Mouse (Mus musculus) erythroblast, embryonic 14.5 days (primary cell): ENCODE results near the gene Ermap. TPM values are rescaled to one million over a fixed set of nuclear protein-coding genes. Genes with fewer than 3 reads are reported as not detected.

Source experiments
- H3K27me3 ChIP-seq: 2 replicates; pipeline ENCODE4 v1.6.1; 2012; ENCODE audit warnings: inconsistent platforms; ENCODE audit not compliant: control insufficient read depth
- H3K36me3 ChIP-seq: 2 replicates; pipeline ENCODE4 v1.6.1; 2012; ENCODE audit warnings: mild to moderate bottlenecking, inconsistent platforms; ENCODE audit not compliant: control insufficient read depth
- H3K4me1 ChIP-seq: 2 replicates; pipeline ENCODE4 v1.6.1; 2012; ENCODE audit warnings: inconsistent platforms; ENCODE audit not compliant: control insufficient read depth
- H3K4me3 ChIP-seq: replicated peaks from 2 replicates; pipeline ENCODE3; 2012; ENCODE audit warnings: moderate library complexity, mild to moderate bottlenecking, inconsistent platforms
- H3K9me3 ChIP-seq: 2 replicates; pipeline ENCODE4 v1.6.1; 2012; ENCODE audit warnings: low read length, inconsistent platforms, mixed read lengths; ENCODE audit not compliant: control insufficient read depth
- GATA1 ChIP-seq: IDR thresholded peaks from 2 replicates; pipeline ENCODE4 v1.6.1; 2012; ENCODE audit warnings: low read length, inconsistent platforms, mixed read lengths
- TAL1 ChIP-seq: IDR thresholded peaks from 3 replicates; pipeline ENCODE4 v1.6.1; 2012; ENCODE audit warnings: low read length, inconsistent platforms, mixed read lengths
- polyA plus RNA-seq: library from polyadenylated mRNA; stranded (reverse); fragments of >175 nt; gene quantifications from 2 replicates; pipeline ENCODE4 v1.2.3, GENCODE M21; 2012

Ermap gene
- polyA plus RNA-seq, 1 experiment = 27.7 TPM

GRCm38 (mm10) chr4:119133306-119133705, 56.5 kb downstream of the Ermap start:
- H3K4me1 ChIP-seq = peaks cover 81% of the 10 kb centered on the region
- TF ChIP-seq TAL1 (no peak), GATA1 (no peak)
- H3K27me3 ChIP-seq = no peaks in the 10 kb centered on the region; the same call in 1 of the 2 replicates
- peaks cover 5% of the 10 kb centered on the region for H3K9me3 ChIP-seq
- H3K36me3 ChIP-seq = peaks cover 100% of the 10 kb centered on the region
- no peak overlapping the region for H3K4me3 ChIP-seq

GRCm38 (mm10) chr4:119131189-119131910, 58.5 kb downstream of the Ermap start:
- Histone ChIP-seq H3K36me3 (peaks cover 100% of the 10 kb centered on the region), H3K4me1 (peaks cover 84% of the 10 kb centered on the region)
- TF ChIP-seq TAL1 (no peak), GATA1 (no peak)

DNA sequence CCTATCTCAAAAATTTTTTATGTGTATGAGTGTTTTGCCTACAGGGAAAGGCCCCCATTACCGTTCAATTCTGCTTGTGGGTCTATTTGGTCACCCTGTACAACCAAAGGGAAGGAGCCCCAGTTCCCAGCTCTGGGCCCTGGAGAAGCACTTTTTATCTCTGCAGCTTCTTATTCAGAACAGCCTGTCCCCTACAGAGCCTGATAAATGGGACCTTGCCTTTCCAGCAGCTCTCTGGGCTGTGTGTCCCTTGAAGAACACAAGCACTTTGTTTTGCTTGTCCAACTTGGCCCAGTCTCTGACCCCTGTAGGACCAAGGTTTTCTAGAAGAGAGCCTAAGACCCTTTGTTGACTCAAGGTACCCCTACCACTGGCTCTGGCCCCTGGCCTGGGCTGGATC, 60.7 kb downstream of the Ermap start:
- no peaks in the 10 kb centered on the region for H3K9me3 ChIP-seq
- no peaks in the 10 kb centered on the region; the same call in 1 of the 2 replicates for H3K27me3 ChIP-seq
- TF ChIP-seq GATA1 = no peak
- no peak for TF ChIP-seq TAL1
- H3K4me3 ChIP-seq = no peak overlapping the region
- H3K4me1 ChIP-seq = peaks cover 88% of the 10 kb centered on the region
- peaks cover 100% of the 10 kb centered on the region for H3K36me3 ChIP-seq

More at GRCm38 (mm10) chr4:119131189-119131910, 58.5 kb downstream of the Ermap start:
- Histone ChIP-seq H3K9me3 (peaks cover 5% of the 10 kb centered on the region), H3K27me3 (no peaks in the 10 kb centered on the region; the same call in 1 of the 2 replicates), H3K4me3 (no peak overlapping the region)

- H3K4me3 ChIP-seq = peak overlapping the region; percentile 9
- peaks cover 90% of the 10 kb centered on the region for H3K4me1 ChIP-seq
- peaks cover 100% of the 10 kb centered on the region for H3K36me3 ChIP-seq
- TF ChIP-seq TAL1 = no peak
- no peak for TF ChIP-seq GATA1
- no peaks in the 10 kb centered on the region; the same call in 1 of the 2 replicates for H3K27me3 ChIP-seq
- no peaks in the 10 kb centered on the region for H3K9me3 ChIP-seq
Measured at GRCm38 (mm10) chr4:119128547-119128946, 61.3 kb downstream of the Ermap start.

DNA sequence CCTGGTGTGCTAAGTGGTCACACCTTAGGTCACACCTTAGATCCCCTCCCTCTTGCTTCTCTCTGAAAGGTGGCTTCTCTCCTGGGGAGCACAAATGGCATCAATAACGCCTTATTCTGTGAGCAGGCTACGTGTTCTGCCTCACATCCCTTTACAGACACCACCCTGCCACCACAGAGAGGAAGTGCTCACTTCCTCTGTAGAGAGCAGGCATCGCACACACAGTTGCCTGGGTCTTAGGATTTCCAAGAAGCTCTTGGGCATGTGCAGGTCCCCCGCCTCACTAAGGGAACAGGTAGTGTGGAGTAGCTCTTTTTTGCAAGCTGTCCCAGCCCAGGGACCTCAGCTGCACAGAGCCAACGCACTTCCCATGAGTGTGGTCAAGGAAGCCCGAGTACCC, 62.6 kb downstream of the Ermap start:
- Histone ChIP-seq H3K4me1 (peaks cover 97% of the 10 kb centered on the region), H3K36me3 (peaks cover 100% of the 10 kb centered on the region), H3K9me3 (no peaks in the 10 kb centered on the region), H3K4me3 (peak overlapping the region; percentile 11), H3K27me3 (no peaks in the 10 kb centered on the region)
- TF ChIP-seq GATA1 = no peak
- TF ChIP-seq TAL1 = no peak

GRCm38 (mm10) chr4:119125577-119126270, 64.1 kb downstream of the Ermap start:
- no peaks in the 10 kb centered on the region for H3K9me3 ChIP-seq
- H3K4me3 ChIP-seq = peak overlapping the region; percentile 11
- no peaks in the 10 kb centered on the region for H3K27me3 ChIP-seq
- peaks cover 100% of the 10 kb centered on the region for H3K36me3 ChIP-seq
- peaks cover 98% of the 10 kb centered on the region for H3K4me1 ChIP-seq
- TF ChIP-seq GATA1 (no peak), TAL1 (no peak)

Other genes with a start within 250 kb of the Ermap start
- not detected in 2 replicates for gene Lao1, start 228.4 kb downstream of the Ermap start, polyA plus RNA-seq
- gene Slc2a1, start 81.3 kb downstream of the Ermap start, polyA plus RNA-seq = 189 and 215 TPM in 2 replicates
- 1.8 and 2.0 TPM in 2 replicates for gene Zfp691, start 15.8 kb downstream of the Ermap start, polyA plus RNA-seq
- 49.7 and 52.4 TPM in 2 replicates for gene Svbp, start 5.3 kb upstream of the Ermap start, polyA plus RNA-seq
- not detected in 2 replicates for gene Tmem269, start 28.2 kb upstream of the Ermap start, polyA plus RNA-seq
- 1.0 and 1.4 TPM in 2 replicates for gene AU022252, start 42.7 kb upstream of the Ermap start, polyA plus RNA-seq
- 0.17 and 0.40 TPM in 2 replicates for gene P3h1, start 42.9 kb upstream of the Ermap start, polyA plus RNA-seq
- not detected in 2 replicates for gene Cldn19, start 65.4 kb upstream of the Ermap start, polyA plus RNA-seq
- 29.9 and 36.6 TPM in 2 replicates for gene Ybx1, start 104.6 kb upstream of the Ermap start, polyA plus RNA-seq
- gene Ppih, start 130.5 kb upstream of the Ermap start, polyA plus RNA-seq = 0.39 and 0.61 TPM in 2 replicates
- not detected in 2 replicates for gene Ccdc30, start 225.5 kb upstream of the Ermap start, polyA plus RNA-seq
- gene Ppcs, start 232.4 kb upstream of the Ermap start, polyA plus RNA-seq = 0.11 and 0.17 TPM in 2 replicates
- not detected in 2 replicates for gene Zmynd12, start 232.8 kb upstream of the Ermap start, polyA plus RNA-seq